Mouse (Mus musculus) inflammation-experienced regulatory T-cells, adult 6 months (primary cell): ENCODE results near the gene Sept3. TPM values are rescaled to one million over a fixed set of nuclear protein-coding genes. Genes with fewer than 3 reads are reported as not detected.

Experiments used
- ATAC-seq: one replicate; pipeline ENCODE4 v1.8.0; 2017
- polyA plus RNA-seq, 3 experiments: library from polyadenylated mRNA; unstranded; fragments of 100-300 nt; shearing (Covaris generic); gene quantifications; one replicate each; pipeline ENCODE4 v1.2.1; 2017

Sept3 gene
- polyA plus RNA-seq, 3 experiments from 2014 or later: not detected

DNA sequence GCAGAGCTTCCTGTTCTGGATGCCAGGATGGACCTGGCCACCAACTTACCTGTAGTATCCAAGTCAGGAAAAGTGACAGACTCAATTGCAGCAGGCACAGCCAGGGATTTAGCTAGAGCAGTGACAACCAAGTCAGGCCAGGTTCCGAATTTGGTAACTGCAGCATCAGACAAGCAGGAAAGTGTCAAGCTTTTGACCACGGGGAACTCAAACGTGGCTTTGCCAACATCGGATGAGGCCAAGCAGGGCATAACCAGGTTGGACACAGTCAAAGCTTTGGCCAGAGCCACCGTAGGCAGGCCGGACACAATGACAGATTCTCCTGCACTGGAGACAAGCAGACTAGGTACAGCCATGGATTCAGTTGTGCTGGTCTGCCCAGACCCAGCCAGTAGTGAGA lies 2.4 kb upstream of the Sept3 start:
- no peak for ATAC-seq

GRCm38 (mm10) chr15:82274927-82275901 lies 521 bp downstream of the Sept3 start:
- ATAC-seq: no peak

GRCm38 (mm10) chr15:82277591-82277990 lies 2.9 kb downstream of the Sept3 start:
- no peak for ATAC-seq

DNA sequence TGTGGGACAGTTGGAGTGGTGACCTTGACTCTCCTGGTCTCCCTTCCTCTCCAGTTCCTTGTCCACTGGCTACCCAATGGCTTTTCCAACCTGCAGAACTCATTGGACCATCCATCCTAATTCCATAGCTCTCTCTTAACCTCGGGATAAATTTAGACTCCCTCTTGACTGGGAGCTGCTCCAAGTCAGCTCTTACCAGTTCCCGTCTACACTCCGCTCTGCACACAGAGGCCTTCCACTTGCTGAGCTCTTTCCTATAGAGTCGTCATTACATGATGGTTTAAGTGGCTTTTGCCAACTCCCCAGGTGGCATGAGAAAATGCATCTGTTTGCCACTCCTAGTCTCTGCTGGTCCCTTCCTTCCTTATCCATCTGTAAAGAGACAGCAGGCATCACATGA lies 5.9 kb downstream of the Sept3 start:
- no peak for ATAC-seq

GRCm38 (mm10) chr15:82286157-82286556 lies 11.5 kb downstream of the Sept3 start:
- no peak for ATAC-seq

GRCm38 (mm10) chr15:82290252-82290651 lies 15.6 kb downstream of the Sept3 start:
- peak; percentile 74 for ATAC-seq

GRCm38 (mm10) chr15:82292851-82293250 lies 18.2 kb downstream of the Sept3 start:
- ATAC-seq: no peak

GRCm38 (mm10) chr15:82293271-82293711 lies 18.6 kb downstream of the Sept3 start:
- no peak for ATAC-seq

DNA sequence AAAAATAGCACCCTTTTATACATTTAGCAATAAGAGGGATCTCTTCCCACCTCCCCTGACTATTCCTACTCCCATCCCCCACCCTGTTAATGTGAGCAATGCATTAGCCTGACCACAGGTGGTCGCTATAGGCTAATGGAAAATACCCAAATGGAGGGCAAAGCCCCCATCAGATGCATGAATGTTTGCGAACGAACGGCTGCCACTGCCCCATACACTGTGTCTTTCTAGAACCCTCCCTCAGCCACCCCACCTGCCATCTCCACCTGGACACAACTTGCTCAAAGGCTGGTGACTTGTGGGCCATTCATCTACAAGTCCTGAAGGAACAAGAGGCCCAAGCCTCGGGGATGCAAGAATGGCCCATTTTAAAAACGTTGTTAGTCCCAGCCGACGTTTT lies 19.4 kb downstream of the Sept3 start:
- ATAC-seq: no peak

DNA sequence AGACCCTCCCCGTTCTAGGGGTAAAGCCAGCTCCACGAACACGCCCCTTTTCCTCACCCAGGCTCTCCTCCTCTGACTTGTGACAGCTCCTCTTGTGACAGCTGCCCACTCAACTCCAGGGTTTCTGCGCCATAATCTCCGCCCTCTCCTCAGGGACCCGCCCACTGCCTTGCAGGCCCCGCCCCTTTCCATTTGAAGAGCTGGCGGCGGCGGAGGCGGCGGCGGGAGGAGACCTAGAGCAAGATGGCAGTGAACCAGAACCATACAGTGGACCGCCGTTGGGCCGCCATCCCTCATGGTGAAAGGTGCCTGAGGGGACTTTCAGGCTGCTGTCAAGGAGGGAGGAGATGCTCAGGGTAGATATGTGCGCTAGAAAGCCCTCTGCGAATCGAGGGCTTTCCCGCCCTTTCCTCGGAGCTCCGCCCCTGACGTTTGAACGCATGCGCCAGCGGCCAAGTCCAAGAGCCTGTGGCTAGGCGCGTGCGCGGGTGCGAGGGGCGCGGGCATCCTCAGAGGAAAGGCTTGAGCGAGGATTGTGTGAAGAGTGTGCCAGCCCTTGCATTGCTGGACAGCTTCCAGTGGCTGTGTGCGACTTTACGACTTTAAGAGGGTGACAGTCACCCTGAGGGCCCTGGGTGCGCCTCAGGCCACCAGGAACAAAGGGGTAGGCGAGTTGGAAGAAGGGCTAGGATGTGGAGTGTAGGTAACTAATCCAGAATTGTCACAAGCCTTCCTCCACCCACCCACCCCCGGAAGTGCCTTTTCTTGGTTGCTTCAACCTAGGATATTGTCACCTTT lies 24.3 kb downstream of the Sept3 start, which contains the start of gene Wbp2nl:
TSS of gene Wbp2nl (plus strand) at position 191 of the 798 bp plus-strand sequence.
- ATAC-seq: no peak

DNA sequence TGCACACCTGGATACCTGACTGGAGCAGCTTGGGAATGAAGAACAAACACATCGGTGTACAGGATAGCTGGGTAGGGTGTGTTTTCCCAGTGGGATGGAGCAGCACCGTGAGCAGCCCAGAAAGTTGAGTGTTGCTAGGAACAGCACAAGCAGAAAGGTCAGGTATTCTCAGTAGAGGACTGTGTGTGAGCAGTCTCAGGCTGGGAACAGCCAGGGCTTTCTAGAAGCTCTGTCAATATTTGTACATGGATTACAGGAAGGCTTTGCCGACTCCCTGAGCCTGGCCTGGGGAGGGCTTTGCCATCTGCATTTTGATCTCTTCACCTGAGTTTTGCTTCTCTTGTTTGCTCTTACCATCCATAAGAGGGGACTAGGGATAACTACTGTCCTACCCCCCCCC lies 32.4 kb downstream of the Sept3 start:
- ATAC-seq: no peak

DNA sequence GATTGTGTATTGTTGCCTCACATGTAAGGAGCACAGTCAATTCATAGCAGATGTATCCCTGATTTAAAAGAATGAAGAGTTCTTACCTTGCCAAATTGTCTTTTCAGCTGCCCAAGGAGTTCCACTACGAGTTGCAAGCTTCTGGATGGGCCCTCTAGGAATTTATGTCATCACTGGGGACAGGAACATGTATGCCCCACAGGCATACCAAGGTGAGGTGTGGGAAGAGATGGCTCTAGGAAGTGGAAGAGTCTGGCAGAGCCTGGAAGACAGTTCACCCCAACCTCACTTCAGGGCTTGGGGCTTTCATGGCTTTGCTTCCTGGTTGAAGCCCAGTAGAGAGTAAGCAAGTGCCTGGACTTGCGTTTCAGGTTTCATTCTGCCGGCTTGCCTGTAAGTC lies 33.7 kb downstream of the Sept3 start:
- ATAC-seq: no peak

GRCm38 (mm10) chr15:82317839-82318238 lies 43.1 kb downstream of the Sept3 start:
- ATAC-seq: no peak

DNA sequence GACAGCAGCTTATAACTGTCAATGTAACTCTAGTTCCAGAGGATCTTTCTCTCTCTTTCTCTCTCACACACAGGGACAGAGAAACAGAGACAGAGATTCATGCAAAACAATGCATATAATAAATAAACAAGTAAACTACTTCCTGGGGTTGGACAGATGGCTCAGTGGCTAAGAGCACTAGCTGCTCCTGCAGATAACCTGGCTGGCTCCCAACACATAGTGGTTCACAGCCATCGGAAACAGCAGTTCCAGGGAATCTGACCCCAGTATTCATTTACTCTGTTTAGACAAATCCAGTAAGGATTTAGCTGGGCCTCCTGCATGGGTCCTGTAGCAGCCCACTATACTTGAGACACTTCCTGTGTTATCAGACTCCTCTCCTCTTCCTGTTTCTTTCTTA lies 44.9 kb downstream of the Sept3 start:
- ATAC-seq: no peak

DNA sequence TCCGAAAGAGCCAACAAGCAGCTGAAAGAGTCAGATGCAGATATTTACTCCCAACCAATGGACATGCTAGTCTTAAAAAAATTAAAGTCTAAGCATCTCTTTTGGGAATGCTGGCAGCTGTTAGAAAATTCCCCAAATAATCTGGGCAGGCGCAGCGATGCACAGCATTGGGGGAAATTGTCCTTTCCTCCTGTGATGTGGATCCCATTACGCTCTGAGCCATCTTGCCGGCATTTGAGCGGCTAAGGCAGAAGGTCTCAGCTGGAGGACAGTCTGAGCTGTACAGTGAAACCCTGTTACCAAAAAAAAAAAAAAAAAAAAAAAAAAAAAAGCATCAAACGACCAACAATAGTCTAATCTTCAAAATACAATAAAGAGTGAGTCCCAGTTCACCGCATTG lies 47.5 kb downstream of the Sept3 start:
- ATAC-seq: no peak

DNA sequence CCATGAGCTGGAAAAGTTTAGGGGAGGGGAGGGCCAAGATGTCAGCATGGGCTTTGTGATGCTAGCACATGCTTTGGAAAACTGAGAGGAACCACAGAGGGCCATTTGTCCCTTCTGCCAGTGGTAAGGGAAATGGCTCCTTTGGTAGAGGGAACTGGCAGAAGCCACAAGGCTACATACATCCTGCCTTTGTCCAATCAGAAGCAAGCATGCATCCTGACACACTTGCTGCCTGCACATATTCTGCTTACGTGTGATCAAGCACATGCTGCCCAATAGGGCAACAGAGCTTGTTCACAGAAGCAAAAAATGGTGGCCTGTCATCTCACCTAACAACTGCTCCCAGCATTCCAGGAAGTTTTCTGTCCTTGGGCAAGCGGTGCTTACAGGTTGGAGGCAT lies 50.7 kb downstream of the Sept3 start:
- peak; percentile 28 for ATAC-seq

- no peak for ATAC-seq
Observed at GRCm38 (mm10) chr15:82335194-82335593, 60.5 kb downstream of the Sept3 start.

DNA sequence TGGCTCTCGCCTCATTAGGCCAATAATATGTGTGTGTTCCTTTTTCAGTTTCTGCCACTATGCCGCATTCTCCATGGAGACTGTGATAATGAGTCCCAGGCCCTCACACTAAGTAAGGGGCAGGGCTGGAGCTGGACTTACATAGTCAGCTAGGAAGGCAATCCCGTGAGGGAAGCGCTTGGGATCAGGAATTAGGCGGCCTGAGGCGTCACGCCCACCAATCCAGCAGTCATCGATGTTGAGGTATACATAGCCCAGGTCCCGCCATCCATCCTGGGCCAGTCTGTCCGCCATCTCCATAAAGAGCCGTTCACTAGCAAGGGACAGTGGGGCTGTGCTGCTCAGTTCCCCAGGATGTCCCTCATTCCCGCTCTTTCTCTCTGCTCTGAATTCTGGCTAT lies 61.9 kb downstream of the Sept3 start:
- no peak for ATAC-seq

- no peak for ATAC-seq
Observed at GRCm38 (mm10) chr15:82337875-82338274, 63.2 kb downstream of the Sept3 start.

- peak; percentile 95 for ATAC-seq
Observed at GRCm38 (mm10) chr15:82338593-82339112, 64.0 kb downstream of the Sept3 start, which contains the start of the genes Naga, Pheta2 and Smdt1. Naga (minus strand) TSS chr15:82338925. Pheta2 (plus strand) TSS chr15:82338942. Smdt1 (plus strand) TSS chr15:82338959.

- ATAC-seq: no peak
Observed at GRCm38 (mm10) chr15:82339150-82339549, 64.5 kb downstream of the Sept3 start.

DNA sequence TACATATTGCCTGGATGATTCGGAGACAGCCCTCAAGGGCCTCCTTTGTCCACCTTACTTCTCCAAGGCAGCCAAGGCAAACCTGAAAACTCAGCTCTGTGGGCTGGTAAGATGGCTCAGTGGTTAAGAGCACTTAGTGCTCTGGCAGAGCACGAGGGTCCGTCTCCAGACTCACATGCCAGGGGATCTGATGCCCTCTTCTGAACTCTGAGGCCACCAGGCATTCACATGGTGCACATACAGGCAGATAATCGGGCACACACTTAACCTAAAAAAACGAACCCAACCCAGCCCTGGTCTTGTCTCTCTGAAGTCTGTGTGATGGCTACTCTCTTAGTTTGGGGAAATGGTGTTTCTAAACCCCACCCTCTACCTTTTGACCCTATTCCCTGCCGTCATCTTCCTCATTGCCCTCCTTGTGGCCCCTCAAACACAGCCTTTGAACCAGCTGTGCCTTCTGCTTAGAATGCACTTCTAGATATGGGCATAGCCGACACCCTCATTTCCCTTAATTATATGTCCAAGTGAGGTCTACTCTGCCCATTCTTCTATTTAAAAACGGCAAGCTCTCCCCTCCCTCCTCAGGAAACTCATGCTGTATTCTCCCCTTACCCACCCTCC lies 65.1 kb downstream of the Sept3 start:
- ATAC-seq: no peak
